Mouse (Mus musculus) embryonic facial prominence, embryonic 12.5 days (tissue): ENCODE data around the gene Il2rg. TPM values are rescaled to one million over a fixed set of nuclear protein-coding genes. Genes with fewer than 3 reads are reported as not detected.
A peak's percentile ranks its signal among the peaks of the same experiment; 100 is the strongest.

Experiments
- ATAC-seq: fragments of 200-750 bp; cut with Nextera tagmentation; 2 replicates; pipeline ENCODE4 v1.8.0; 2017; ENCODE audit not compliant: insufficient number of reproducible peaks, insufficient read depth, low FRiP score, low TSS enrichment
- H3K27ac ChIP-seq: fragments of 300-500 bp; sonication (generic); 2 replicates; pipeline ENCODE4 v1.5.1; 2016; ENCODE audit warnings: mild to moderate bottlenecking
- H3K27me3 ChIP-seq: fragments of 300-500 bp; sonication (generic); 2 replicates; pipeline ENCODE4 v1.6.1; 2016; ENCODE audit warnings: mild to moderate bottlenecking, moderate library complexity
- H3K36me3 ChIP-seq: fragments of 300-500 bp; sonication (generic); 2 replicates; pipeline ENCODE4 v1.6.1; 2016; ENCODE audit warnings: mild to moderate bottlenecking
- H3K4me1 ChIP-seq: fragments of 300-500 bp; sonication (generic); 2 replicates; pipeline ENCODE4 v1.6.1; 2016
- H3K4me2 ChIP-seq: fragments of 300-500 bp; sonication (generic); replicated peaks from 2 replicates; pipeline ENCODE4 v1.6.1; 2016; ENCODE audit warnings: mild to moderate bottlenecking, moderate library complexity
- H3K4me3 ChIP-seq: fragments of 300-500 bp; sonication (generic); 2 replicates; pipeline ENCODE4 v1.5.1; 2016; ENCODE audit warnings: mild to moderate bottlenecking
- H3K9ac ChIP-seq: fragments of 300-500 bp; sonication (generic); 2 replicates; pipeline ENCODE4 v1.6.1; 2016; ENCODE audit warnings: mild to moderate bottlenecking, moderate library complexity
- H3K9me3 ChIP-seq: fragments of 300-500 bp; sonication (generic); 2 replicates; pipeline ENCODE4 v1.6.1; 2016; ENCODE audit warnings: mild to moderate bottlenecking, moderate library complexity
- WGBS: fragments of 180-500 bp; shearing (Covaris S2); methylation state at CpG from one replicate; pipeline ENCODE4 v1.1.7; 2016; 5-methylcytosine and 5-hydroxymethylcytosine counted together
- polyA plus RNA-seq: library from polyadenylated mRNA; unstranded; fragments of >200 nt; fragmentation: Nextera tagmentation; extraction: Ambion mirVana; gene quantifications from 2 replicates; pipeline ENCODE4 v1.2.1, GENCODE M21; 2016

Il2rg gene
- polyA plus RNA-seq, 1 experiment from 2014 or later, result 5.4 TPM

GRCm38 (mm10) chrX:101260441-101261325 is 7.4 kb downstream of the Il2rg start:
- Histone ChIP-seq H3K9ac (no peak overlapping the region), H3K27ac (peak overlapping the region; percentile 88), H3K4me1 (peaks cover 11% of the 10 kb centered on the region; the same call in 1 of the 2 replicates), H3K9me3 (no peaks in the 10 kb centered on the region), H3K4me2 (0 out of 2 replicates have a peak overlapping the region, but pooled peaks have one; percentile 15), H3K4me3 (no peak overlapping the region), H3K36me3 (peaks cover 10% of the 10 kb centered on the region; the same call in 1 of the 2 replicates), H3K27me3 (no peaks in the 10 kb centered on the region; the same call in 1 of the 2 replicates)
- WGBS, result 24% methylated on average over 13 of the region's 13 CpGs
- peak; percentile 79 for ATAC-seq

- Histone ChIP-seq H3K4me3 (no peak overlapping the region), H3K4me2 (peak overlapping the region; percentile 57), H3K9ac (no peak overlapping the region), H3K9me3 (no peaks in the 10 kb centered on the region), H3K36me3 (peaks cover 10% of the 10 kb centered on the region; the same call in 1 of the 2 replicates), H3K27me3 (no peaks in the 10 kb centered on the region; the same call in 1 of the 2 replicates), H3K27ac (no peak overlapping the region), H3K4me1 (peaks cover 11% of the 10 kb centered on the region; the same call in 1 of the 2 replicates)
- 86% methylated on average over 13 of the region's 13 CpGs for WGBS
- no peak for ATAC-seq
These were observed 11.5 kb downstream of the Il2rg start for GRCm38 (mm10) chrX:101256603-101257002.

GRCm38 (mm10) chrX:101254740-101255139 is 13.3 kb downstream of the Il2rg start:
- H3K4me1 ChIP-seq, result peaks cover 7% of the 10 kb centered on the region; the same call in 1 of the 2 replicates
- WGBS, result 16% methylated on average over 26 of the region's 26 CpGs
- peak overlapping the region; percentile 69 for H3K27ac ChIP-seq
- H3K9me3 ChIP-seq, result no peaks in the 10 kb centered on the region
- peak overlapping the region; percentile 66 for H3K9ac ChIP-seq
- peaks cover 10% of the 10 kb centered on the region; the same call in 1 of the 2 replicates for H3K36me3 ChIP-seq
- peak overlapping the region; percentile 57 for H3K4me2 ChIP-seq
- no peaks in the 10 kb centered on the region; the same call in 1 of the 2 replicates for H3K27me3 ChIP-seq
- H3K4me3 ChIP-seq, result peak overlapping the region; percentile 52
- peak; percentile 24 for ATAC-seq

GRCm38 (mm10) chrX:101253952-101254729 is 13.9 kb downstream of the Il2rg start, which contains the start of gene Foxo4:
TSS of gene Foxo4 (plus strand) at chrX:101254528.
- ATAC-seq, result peak; percentile 88
- Histone ChIP-seq H3K9ac (peak within 1 kb of the TSS; percentile 66), H3K4me2 (peak within 1 kb of the TSS; percentile 57), H3K4me3 (peak within 1 kb of the TSS; percentile 52), H3K9me3 (no peaks in the 10 kb centered on the region), H3K27me3 (no peaks in the 10 kb centered on the region; the same call in 1 of the 2 replicates), H3K27ac (peak within 1 kb of the TSS; percentile 69), H3K36me3 (peaks cover 10% of the 10 kb centered on the region; the same call in 1 of the 2 replicates), H3K4me1 (peaks cover 7% of the 10 kb centered on the region; the same call in 1 of the 2 replicates)
- WGBS, result 18% methylated on average over 47 of the region's 47 CpGs

- no peak overlapping the region for H3K27ac ChIP-seq
- H3K27me3 ChIP-seq, result 0 out of 2 replicates have a peak, but pooled peaks cover 2% of the 10 kb centered on the region
- WGBS, result 25% methylated on average over 1 of the region's 1 CpGs
- no peaks in the 10 kb centered on the region for H3K4me1 ChIP-seq
- H3K9me3 ChIP-seq, result no peaks in the 10 kb centered on the region
- H3K36me3 ChIP-seq, result no peaks in the 10 kb centered on the region
- H3K9ac ChIP-seq, result no peak overlapping the region
- H3K4me2 ChIP-seq, result no peak overlapping the region
- ATAC-seq, result no peak
- no peak overlapping the region for H3K4me3 ChIP-seq
These were observed 23.0 kb downstream of the Il2rg start for GRCm38 (mm10) chrX:101245011-101245410.

- H3K27ac ChIP-seq, result peak overlapping the region; percentile 41; the same call in 1 of the 2 replicates
- peak overlapping the region; percentile 55 for H3K4me3 ChIP-seq
- peak overlapping the region; percentile 24; the same call in 1 of the 2 replicates for H3K9ac ChIP-seq
- H3K36me3 ChIP-seq, result no peaks in the 10 kb centered on the region
- H3K9me3 ChIP-seq, result no peaks in the 10 kb centered on the region
- no peaks in the 10 kb centered on the region for H3K4me1 ChIP-seq
- peak overlapping the region; percentile 42 for H3K4me2 ChIP-seq
- no peak for ATAC-seq
- H3K27me3 ChIP-seq, result peaks cover 5% of the 10 kb centered on the region; the same call in 1 of the 2 replicates
- 30% methylated on average over 7 of the region's 7 CpGs for WGBS
These were observed 45.3 kb downstream of the Il2rg start for GRCm38 (mm10) chrX:101222796-101223162.

- no peaks in the 10 kb centered on the region for H3K9me3 ChIP-seq
- WGBS, result 23% methylated on average over 55 of the region's 55 CpGs
- peak within 1 kb of the TSS; percentile 56 for H3K9ac ChIP-seq
- peak within 1 kb of the TSS; percentile 55 for H3K4me3 ChIP-seq
- H3K4me2 ChIP-seq, result peak within 1 kb of the TSS; percentile 51
- H3K27me3 ChIP-seq, result peaks cover 5% of the 10 kb centered on the region; the same call in 1 of the 2 replicates
- ATAC-seq, result peak; percentile 97
- peak within 1 kb of the TSS; percentile 72 for H3K27ac ChIP-seq
- H3K4me1 ChIP-seq, result no peaks in the 10 kb centered on the region
- no peaks in the 10 kb centered on the region for H3K36me3 ChIP-seq
These were observed 45.9 kb downstream of the Il2rg start, which contains the start of gene Snx12 for GRCm38 (mm10) chrX:101221834-101222795. TSS of gene Snx12 (minus strand) at chrX:101222563.

Other genes starting within 250 kb of the Il2rg start
- gene Tex11, start 208.6 kb downstream of the Il2rg start, polyA plus RNA-seq, result 0.18 TPM in 1 of 2 replicates, not detected in the other
- 1.5 TPM in 2 replicates for gene Slc7a3, start 182.2 kb downstream of the Il2rg start, polyA plus RNA-seq
- gene Snx12, start 45.7 kb downstream of the Il2rg start, polyA plus RNA-seq, result 56.7 and 57.2 TPM in 2 replicates
- gene Foxo4, start 13.7 kb downstream of the Il2rg start, polyA plus RNA-seq, result 2.6 and 3.4 TPM in 2 replicates
- gene Gm614, start 4.3 kb downstream of the Il2rg start, polyA plus RNA-seq, result not detected in 2 replicates
- not detected in 2 replicates for gene Gm20489, start 768 bp upstream of the Il2rg start, polyA plus RNA-seq
- gene Med12, start 5.8 kb upstream of the Il2rg start, polyA plus RNA-seq, result 37.2 and 39.4 TPM in 2 replicates
- gene Nlgn3, start 30.9 kb upstream of the Il2rg start, polyA plus RNA-seq, result 15.3 and 18.0 TPM in 2 replicates
- not detected in 2 replicates for gene Gjb1, start 108.1 kb upstream of the Il2rg start, polyA plus RNA-seq
- 40.9 and 46.0 TPM in 2 replicates for gene Zmym3, start 152.6 kb upstream of the Il2rg start, polyA plus RNA-seq
- gene Nono, start 161.1 kb upstream of the Il2rg start, polyA plus RNA-seq, result 527 and 544 TPM in 2 replicates
- 7.2 and 7.9 TPM in 2 replicates for gene Itgb1bp2, start 180.8 kb upstream of the Il2rg start, polyA plus RNA-seq